26 mouse cellular contexts compared by ENCODE assay signal in the genomic region with DNA sequence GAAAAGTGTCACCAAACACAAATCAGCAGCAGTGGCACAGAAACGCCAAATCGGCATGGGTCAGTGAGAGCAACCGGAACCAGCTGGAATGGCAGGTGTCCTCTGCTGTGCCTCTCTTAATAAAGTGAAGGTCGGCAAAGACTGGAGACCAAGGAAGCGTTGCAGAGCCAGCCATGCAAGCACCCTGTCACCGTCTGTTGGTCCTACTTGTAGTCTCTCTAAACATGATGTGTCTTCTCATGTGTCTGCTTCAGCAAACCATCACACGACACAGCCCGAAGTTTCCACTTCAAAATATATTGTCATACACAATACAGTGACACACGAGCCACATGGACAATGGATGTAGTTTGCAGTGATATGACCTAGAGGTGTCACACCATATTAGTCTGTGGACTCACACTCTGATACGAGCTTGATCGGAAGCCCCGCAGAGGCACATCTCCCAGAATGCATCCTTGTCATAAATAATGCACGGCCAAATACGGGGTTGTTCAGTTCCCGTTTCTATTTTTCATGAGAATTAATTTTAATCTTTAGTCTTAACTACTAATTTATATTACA.
A peak's percentile ranks its signal among the peaks of the same experiment; 100 is the strongest.
DNase-seq lines count a peak whose midpoint lies in the region; ATAC-seq and TF ChIP-seq lines count a peak whose summit lies in the region.
"Had no signal": no experiment of that assay in that cellular context is flagged by ENCODE, and none has a peak within 500 bp of the region (broad histone marks: within the 10 kb centered on the region; RNA-seq: fewer than 3 reads in every experiment).

No protein-coding gene starts in this region.

- H3K27me3 ChIP-seq in heart, embryonic 13.5 days (replicated peaks), result no peaks in the 10 kb centered on the region
- peaks cover 4% of the 10 kb centered on the region; the same call in 1 of the 2 replicates for H3K27me3 ChIP-seq in lung, embryonic 15.5 days
- H3K27me3 ChIP-seq in midbrain, postnatal 0 days (ENCODE audit: insufficient read depth, low read length), result no peaks in the 10 kb centered on the region
- H3K27me3 ChIP-seq in midbrain, embryonic 16.5 days (ENCODE audit: control insufficient read depth, insufficient read depth, low read depth, low read length), result no peaks in the 10 kb centered on the region
- H3K27me3 ChIP-seq: embryonic facial prominence, embryonic 13.5 days; forebrain, embryonic 12.5 days; forebrain, embryonic 15.5 days had no signal

- ATAC-seq in heart, embryonic 13.5 days (ENCODE audit: extremely low read depth, insufficient number of reproducible peaks, low FRiP score, low TSS enrichment), result no peak
- ATAC-seq in lung, embryonic 15.5 days (ENCODE audit: borderline replicate concordance, extremely low read depth, low FRiP score, low TSS enrichment), result no peak
- ATAC-seq in midbrain, postnatal 0 days (ENCODE audit: low FRiP score), result no peak
- ATAC-seq in midbrain, embryonic 16.5 days, result no peak
- ATAC-seq in activated CD4-positive, CD25-positive, alpha-beta regulatory T cell, adult 4 months, result no peak
- ATAC-seq: CD4-positive, CD25-positive, alpha-beta regulatory T cell, adult 4 months; forebrain, embryonic 15.5 days had no signal

- no peak overlapping the region for H3K27ac ChIP-seq in heart, embryonic 13.5 days (replicated peaks)
- no peak overlapping the region for H3K27ac ChIP-seq in lung, embryonic 15.5 days
- H3K27ac ChIP-seq in midbrain, postnatal 0 days (ENCODE audit: low read depth, low read length), result no peak overlapping the region
- H3K27ac ChIP-seq in midbrain, embryonic 16.5 days (ENCODE audit: low read length), result no peak overlapping the region
- H3K27ac ChIP-seq: embryonic facial prominence, embryonic 10.5 days; embryonic facial prominence, embryonic 13.5 days; forebrain, embryonic 12.5 days; forebrain, embryonic 15.5 days; heart, adult 2 months; hindbrain, embryonic 14.5 days; hindbrain, postnatal 0 days had no signal

- H3K36me3 ChIP-seq in heart, embryonic 13.5 days, result no peaks in the 10 kb centered on the region
- no peaks in the 10 kb centered on the region for H3K36me3 ChIP-seq in lung, embryonic 15.5 days
- no peaks in the 10 kb centered on the region for H3K36me3 ChIP-seq in midbrain, postnatal 0 days (ENCODE audit: insufficient read depth, low read length)
- no peaks in the 10 kb centered on the region for H3K36me3 ChIP-seq in midbrain, embryonic 16.5 days (ENCODE audit: control insufficient read depth, insufficient read depth, low read length)
- H3K36me3 ChIP-seq: embryonic facial prominence, embryonic 10.5 days; embryonic facial prominence, embryonic 13.5 days; forebrain, embryonic 12.5 days; forebrain, embryonic 15.5 days; heart, embryonic 10.5 days had no signal

- no peak overlapping the region for H3K9ac ChIP-seq in heart, embryonic 13.5 days
- H3K9ac ChIP-seq in lung, embryonic 15.5 days, result no peak overlapping the region
- no peak overlapping the region for H3K9ac ChIP-seq in midbrain, postnatal 0 days (replicated peaks; ENCODE audit: low read length, poor library complexity, severe bottlenecking)
- no peak overlapping the region for H3K9ac ChIP-seq in midbrain, embryonic 16.5 days (ENCODE audit: low read depth, low read length)
- H3K9ac ChIP-seq: embryonic facial prominence, embryonic 13.5 days; forebrain, embryonic 12.5 days; forebrain, embryonic 15.5 days; hindbrain, embryonic 14.5 days had no signal

- no peak overlapping the region for H3K4me3 ChIP-seq in heart, embryonic 13.5 days
- no peak overlapping the region for H3K4me3 ChIP-seq in lung, embryonic 15.5 days
- no peak overlapping the region for H3K4me3 ChIP-seq in lung, adult 2 months (replicated peaks; ENCODE audit: extremely low read depth, low read depth, low read length)
- no peak overlapping the region for H3K4me3 ChIP-seq in midbrain, postnatal 0 days (ENCODE audit: low read depth, low read length)
- no peak overlapping the region for H3K4me3 ChIP-seq in midbrain, embryonic 16.5 days (ENCODE audit: low read depth, low read length)
- H3K4me3 ChIP-seq: embryonic facial prominence, embryonic 10.5 days; embryonic facial prominence, embryonic 13.5 days; erythroblast, embryonic 14.5 days; forebrain, embryonic 12.5 days; forebrain, embryonic 15.5 days; heart, adult 2 months; heart, embryonic 10.5 days had no signal

- no peaks in the 10 kb centered on the region for H3K9me3 ChIP-seq in heart, embryonic 13.5 days
- no peaks in the 10 kb centered on the region for H3K9me3 ChIP-seq in lung, embryonic 15.5 days
- H3K9me3 ChIP-seq in midbrain, postnatal 0 days (ENCODE audit: low read length), result no peaks in the 10 kb centered on the region
- H3K9me3 ChIP-seq in midbrain, embryonic 16.5 days (replicated peaks; ENCODE audit: control insufficient read depth, low read length, poor library complexity, severe bottlenecking), result no peaks in the 10 kb centered on the region
- H3K9me3 ChIP-seq: embryonic facial prominence, embryonic 10.5 days; embryonic facial prominence, embryonic 13.5 days; forebrain, embryonic 12.5 days; forebrain, embryonic 15.5 days; heart, embryonic 10.5 days had no signal

- no peak for TF ChIP-seq POLR2A in lung, adult 2 months (IDR thresholded peaks at IDR 0.05; ENCODE audit: borderline replicate concordance, extremely low read depth, low read depth, low read length)

- peak overlapping the region; percentile 46; the same call in 1 of the 2 replicates for H3K4me2 ChIP-seq in heart, embryonic 13.5 days
- peak overlapping the region; percentile 31; the same call in 1 of the 2 replicates for H3K4me2 ChIP-seq in lung, embryonic 15.5 days
- H3K4me2 ChIP-seq in midbrain, postnatal 0 days (ENCODE audit: low read depth, low read length, poor library complexity, severe bottlenecking), result no peak overlapping the region
- H3K4me2 ChIP-seq in midbrain, embryonic 16.5 days (ENCODE audit: low read length), result no peak overlapping the region
- H3K4me2 ChIP-seq: embryonic facial prominence, embryonic 13.5 days; forebrain, embryonic 12.5 days; forebrain, embryonic 15.5 days; hindbrain, embryonic 14.5 days had no signal

- no peak for TF ChIP-seq CTCF in lung, adult 2 months (IDR thresholded peaks at IDR 0.05; ENCODE audit: insufficient read depth, low read length)
- no peak for TF ChIP-seq CTCF in midbrain, postnatal 0 days (IDR thresholded peaks at IDR 0.05)

- 80% methylated on average over 15 of the region's 15 CpGs for WGBS in heart, embryonic 13.5 days
- WGBS in lung, embryonic 15.5 days, result 63% methylated on average over 15 of the region's 15 CpGs
- WGBS in lung, adult 2 months, result 72% methylated on average over 15 of the region's 15 CpGs
- WGBS in midbrain, postnatal 0 days, result 81% methylated on average over 15 of the region's 15 CpGs
- 81% methylated on average over 15 of the region's 15 CpGs for WGBS in midbrain, embryonic 16.5 days

- peaks cover 16% of the 10 kb centered on the region for H3K4me1 ChIP-seq in heart, embryonic 13.5 days
- H3K4me1 ChIP-seq in lung, embryonic 15.5 days, result no peaks in the 10 kb centered on the region
- no peaks in the 10 kb centered on the region; the same call in 1 of the 2 replicates for H3K4me1 ChIP-seq in lung, adult 2 months (ENCODE audit: control insufficient read depth, insufficient read depth, low read length)
- H3K4me1 ChIP-seq in midbrain, postnatal 0 days (ENCODE audit: insufficient read depth, low read length), result no peaks in the 10 kb centered on the region
- no peaks in the 10 kb centered on the region for H3K4me1 ChIP-seq in midbrain, embryonic 16.5 days (ENCODE audit: control insufficient read depth, insufficient read depth, low read length)
- H3K4me1 ChIP-seq: embryonic facial prominence, embryonic 13.5 days; forebrain, embryonic 12.5 days; forebrain, embryonic 15.5 days had no signal

- no peak for DNase-seq in heart, postnatal 4 days
- DNase-seq in lung, adult 2 months, result no peak
- DNase-seq in midbrain, postnatal 0 days (ENCODE audit: low spot score), result peak; percentile 9
- peak; percentile 61 for DNase-seq in retina, postnatal 1 day
- DNase-seq: adrenal gland, adult 8-10 months; adrenal gland, postnatal 25 days; cerebellum, adult 11 months; cerebellum, adult 2 months; cerebellum, adult 9-11 months; cerebellum, postnatal 36 days; gastrocnemius, postnatal 25 days; heart, adult 2 months; heart, postnatal 36 days had no signal

Comparison
In these comparisons a context has a peak if more than half of its experiments do, and no peak if none do; other contexts are left out.
1. H3K4me2 ChIP-seq: peak in heart, embryonic 13.5 days (single experiment) and lung, embryonic 15.5 days (single experiment); none in midbrain, postnatal 0 days (single experiment) and midbrain, embryonic 16.5 days (single experiment).
2. DNase-seq: peak in midbrain, postnatal 0 days (single experiment) and retina, postnatal 1 day (single experiment); none in heart, postnatal 4 days (single experiment) and lung, adult 2 months (single experiment).